Mouse (Mus musculus) left cerebral cortex, adult 9 months (tissue): ENCODE results near the gene Sdccag8.

Experiments
- DNase-seq, 2 experiments: peaks; one replicate each; pipeline ENCODE4 v3.0.0; 2022; ENCODE audit warnings: low spot score in 2 of 2

Gene Sdccag8

GRCm38 (mm10) chr1:177048773-177049172 is 234.3 kb downstream of the Sdccag8 start:
- DNase-seq: no peak

GRCm38 (mm10) chr1:177051366-177051963 is 237.0 kb downstream of the Sdccag8 start:
- DNase-seq: peak in 1 of 2 experiments; percentile 54

- DNase-seq: no peak
Observed at GRCm38 (mm10) chr1:177054891-177055290, 240.4 kb downstream of the Sdccag8 start.

GRCm38 (mm10) chr1:177061761-177062160 is 247.3 kb downstream of the Sdccag8 start:
- no peak for DNase-seq

- no peak for DNase-seq
Observed at GRCm38 (mm10) chr1:177065732-177066131, 251.3 kb downstream of the Sdccag8 start.

GRCm38 (mm10) chr1:177067123-177067646 is 252.7 kb downstream of the Sdccag8 start:
- DNase-seq: no peak

- DNase-seq: no peak
Observed at GRCm38 (mm10) chr1:177069161-177069560, 254.7 kb downstream of the Sdccag8 start.
